Mouse (Mus musculus): ENCODE measurements around the gene Card11. TPM values are rescaled to one million over a fixed set of nuclear protein-coding genes. Genes with fewer than 3 reads are reported as not detected.

Card11 gene
- 10 to 100 TPM; 38.9 to 62.2 TPM for polyA plus RNA-seq (2017; shearing (Covaris generic))

GRCm38 (mm10) chr5:141000349-141000748, at the start of gene Card11:
TSS of gene Card11 (minus strand) at chr5:141000582.

GRCm38 (mm10) chr5:140830314-140831063, 169.9 kb downstream of the Card11 start, which contains the start of gene Gna12:
TSS of gene Gna12 (minus strand) at chr5:140830431.

Other genes with a start within 250 kb of the Card11 start
- gene Gna12, start 170.2 kb downstream of the Card11 start, polyA plus RNA-seq (2017; shearing (Covaris generic)), result 10 to 100 TPM; 21.9 to 25.7 TPM
- under 1 TPM in 1 of 2 experiments, not detected in 1; 0.05 TPM for gene Sdk1, start 240.9 kb upstream of the Card11 start, polyA plus RNA-seq (2017; shearing (Covaris generic))

Data from activated CD4-positive, CD25-positive, alpha-beta regulatory T cell (primary cell).